Comparison of ENCODE assay signal across 9 mouse cellular contexts in genomic region chr10:85182766-85183165, GRCm38 (mm10). TPM values are rescaled to one million over a fixed set of nuclear protein-coding genes. Genes with fewer than 3 reads are reported as not detected.
DNase-seq lines count a peak whose midpoint lies in the region; ATAC-seq and TF ChIP-seq lines count a peak whose summit lies in the region.
"Had no signal": no experiment of that assay in that cellular context is flagged by ENCODE, and none has a peak within 500 bp of the region (broad histone marks: within the 10 kb centered on the region; RNA-seq: fewer than 3 reads in every experiment).

No protein-coding gene starts in this region.

- TF ChIP-seq POLR2A in cortical plate, adult 2 months (IDR thresholded peaks at IDR 0.05; ENCODE audit: extremely low read depth, insufficient read depth, low read length) = no peak

- peaks cover 14% of the 10 kb centered on the region for H3K4me1 ChIP-seq in heart, embryonic 13.5 days
- peaks cover 1% of the 10 kb centered on the region for H3K4me1 ChIP-seq in cortical plate, adult 2 months (ENCODE audit: control insufficient read depth, insufficient read depth, low read length)
- H3K4me1 ChIP-seq in heart, embryonic 16.5 days (ENCODE audit: control insufficient read depth, insufficient read depth, low read length) = peaks cover 12% of the 10 kb centered on the region
- peaks cover 17% of the 10 kb centered on the region for H3K4me1 ChIP-seq in liver, postnatal 0 days (ENCODE audit: insufficient read depth)

- H3K4me3 ChIP-seq in heart, embryonic 13.5 days = peak overlapping the region; percentile 92; the same call in 1 of the 2 replicates
- peak overlapping the region; percentile 71 for H3K4me3 ChIP-seq in cortical plate, adult 2 months (ENCODE audit: insufficient read depth, low read length)
- peak overlapping the region; percentile 77 for H3K4me3 ChIP-seq in heart, embryonic 16.5 days (ENCODE audit: low read length)
- peak overlapping the region; percentile 84 for H3K4me3 ChIP-seq in liver, postnatal 0 days (ENCODE audit: low read depth, low read length)

- H3K9me3 ChIP-seq in heart, embryonic 13.5 days = no peaks in the 10 kb centered on the region
- H3K9me3 ChIP-seq in heart, embryonic 16.5 days (replicated peaks; ENCODE audit: control insufficient read depth, low read length) = no peaks in the 10 kb centered on the region
- H3K9me3 ChIP-seq in liver, postnatal 0 days (ENCODE audit: low read length) = no peaks in the 10 kb centered on the region

- H3K4me2 ChIP-seq in heart, embryonic 13.5 days = peak overlapping the region; percentile 96
- H3K4me2 ChIP-seq in heart, embryonic 16.5 days (ENCODE audit: low read depth, low read length) = peak overlapping the region; percentile 99
- peak overlapping the region; percentile 94 for H3K4me2 ChIP-seq in liver, postnatal 0 days (ENCODE audit: low read depth, low read length)

- no peak overlapping the region for H3K27ac ChIP-seq in heart, embryonic 13.5 days (replicated peaks)
- no peak overlapping the region for H3K27ac ChIP-seq in cortical plate, adult 2 months (ENCODE audit: insufficient read depth, low read length)
- no peak overlapping the region for H3K27ac ChIP-seq in heart, embryonic 16.5 days (ENCODE audit: low read length)
- no peak overlapping the region for H3K27ac ChIP-seq in liver, postnatal 0 days (ENCODE audit: low read depth)

- no peaks in the 10 kb centered on the region for H3K27me3 ChIP-seq in heart, embryonic 13.5 days (replicated peaks)
- H3K27me3 ChIP-seq in heart, embryonic 16.5 days (ENCODE audit: control insufficient read depth, insufficient read depth, low read length) = no peaks in the 10 kb centered on the region
- H3K27me3 ChIP-seq in liver, postnatal 0 days (ENCODE audit: insufficient read depth, low read length) = peaks cover 5% of the 10 kb centered on the region; the same call in 1 of the 2 replicates

- TF ChIP-seq EP300 in liver, postnatal 0 days (IDR thresholded peaks at IDR 0.05; ENCODE audit: low read depth) = no peak

- no peak for ATAC-seq in heart, embryonic 13.5 days (ENCODE audit: extremely low read depth, insufficient number of reproducible peaks, low FRiP score, low TSS enrichment)
- ATAC-seq in heart, embryonic 16.5 days (replicated peaks; ENCODE audit: extremely low read depth, insufficient read depth, low FRiP score) = no peak
- no peak for ATAC-seq in liver, postnatal 0 days

- DNase-seq in heart, adult 18-20 months = no peak
- DNase-seq in liver, postnatal 0 days = no peak
- no peak for DNase-seq in adrenal gland, postnatal 36 days
- DNase-seq in gastrocnemius, postnatal 25 days = no peak
- DNase-seq in thymus, postnatal 14 days = no peak
- DNase-seq: right cerebral cortex, postnatal 4 days had no signal

- no peaks in the 10 kb centered on the region for H3K36me3 ChIP-seq in heart, embryonic 13.5 days
- no peaks in the 10 kb centered on the region for H3K36me3 ChIP-seq in heart, embryonic 16.5 days (ENCODE audit: control insufficient read depth, insufficient read depth)
- no peaks in the 10 kb centered on the region for H3K36me3 ChIP-seq in liver, postnatal 0 days (replicated peaks; ENCODE audit: insufficient read depth, low read length)

- H3K9ac ChIP-seq in heart, embryonic 13.5 days = 0 out of 2 replicates have a peak overlapping the region, but pooled peaks have one; percentile 79
- no peak overlapping the region; the same call in 1 of the 2 replicates for H3K9ac ChIP-seq in heart, embryonic 16.5 days (ENCODE audit: low read length)
- H3K9ac ChIP-seq in liver, postnatal 0 days (replicated peaks) = peak overlapping the region; percentile 36; the same call in 1 of the 2 replicates

- TF ChIP-seq CTCF in cortical plate, adult 2 months (IDR thresholded peaks at IDR 0.05; ENCODE audit: extremely low read depth, insufficient read depth, low read length) = no peak
- no peak for TF ChIP-seq CTCF in liver, postnatal 0 days (IDR thresholded peaks at IDR 0.05; ENCODE audit: low read depth)

- 84% methylated on average over 10 of the region's 10 CpGs for WGBS in heart, embryonic 13.5 days
- WGBS in heart, embryonic 16.5 days = 85% methylated on average over 10 of the region's 10 CpGs
- WGBS in liver, postnatal 0 days (ENCODE audit: insufficient replicate concordance) = 90% methylated on average over 10 of the region's 10 CpGs

RNA-seq across cellular contexts. Expression of gene Cry1, which starts 2.1 kb away (rescaled TPM):
- polyA plus RNA-seq in heart, embryonic 13.5 days (2015; fragmentation: Nextera tagmentation; extraction: Ambion mirVana) = 14.8 and 15.2 TPM in 2 replicates
- 10 to 100 TPM in 1 of 2 experiments, 1 to 10 TPM in 1; 9.2 to 10.8 TPM for total RNA-seq in heart, adult 18-20 months (2021)
- 10.7 and 13.6 TPM in 2 replicates for polyA plus RNA-seq in cortical plate, adult 2 months (2012; rRNA removed)
- 18.2 and 19.7 TPM in 2 replicates for polyA plus RNA-seq in heart, embryonic 16.5 days (2015; fragmentation: Nextera tagmentation; extraction: Ambion mirVana)
- polyA plus RNA-seq in liver, postnatal 0 days (2015; fragmentation: Nextera tagmentation; extraction: Ambion mirVana) = 8.2 and 9.4 TPM in 2 replicates
- total RNA-seq in adrenal gland, postnatal 36 days (2021) = 10 to 100 TPM in 1 of 2 experiments, 1 to 10 TPM in 1; 8.6 to 13.3 TPM
- 10 to 100 TPM in 1 of 2 experiments, 1 to 10 TPM in 1; 6.1 to 11.8 TPM for total RNA-seq in gastrocnemius, postnatal 25 days (2021)

RNA-seq across cellular contexts. Expression of gene Mterf2, which starts 54.9 kb away (rescaled TPM):
- polyA plus RNA-seq in heart, embryonic 13.5 days (2015; fragmentation: Nextera tagmentation; extraction: Ambion mirVana) = 11.5 and 11.8 TPM in 2 replicates
- 10 to 100 TPM; 23.9 to 24.5 TPM for total RNA-seq in heart, adult 18-20 months (2021)
- polyA plus RNA-seq in cortical plate, adult 2 months (2012; rRNA removed) = 20.6 and 23.6 TPM in 2 replicates
- polyA plus RNA-seq in heart, embryonic 16.5 days (2015; fragmentation: Nextera tagmentation; extraction: Ambion mirVana) = 13.6 and 15.0 TPM in 2 replicates
- polyA plus RNA-seq in liver, postnatal 0 days (2015; fragmentation: Nextera tagmentation; extraction: Ambion mirVana) = 2.7 and 3.1 TPM in 2 replicates
- 1 to 10 TPM; 2.8 to 4.3 TPM for total RNA-seq in adrenal gland, postnatal 36 days (2021)
- total RNA-seq in gastrocnemius, postnatal 25 days (2021) = 10 to 100 TPM; 10.4 to 12.9 TPM
